Mouse (Mus musculus) megakaryocyte-erythroid progenitor cell, adult 5-6 weeks (primary cell): ENCODE data around the gene 2010109A12Rik. TPM values are rescaled to one million over a fixed set of nuclear protein-coding genes. Genes with fewer than 3 reads are reported as not detected.

Source experiments
- ATAC-seq: replicated peaks from 2 replicates; pipeline ENCODE4 v1.8.0; 2016; ENCODE audit warnings: mild to moderate bottlenecking, inconsistent platforms; ENCODE audit not compliant: severe bottlenecking, poor library complexity, low FRiP score, low TSS enrichment
- total RNA-seq, 2 experiments: library from RNA; stranded (forward) in 1 of 2; stranded (reverse) in 1 of 2; fragments of 200-1000, 215-1000 nt in 1 of 2; fragments of >200 nt in 1 of 2; fragmentation: Nextera tagmentation in 1 of 2; gene quantifications; 2 replicates each; pipeline ENCODE4 v1.2.3; 2014 to 2017

The 2010109A12Rik gene
- total RNA-seq (2014; fragmentation: Nextera tagmentation) = 1.8 TPM in 1 of 2 replicates, not detected in the other
- not detected in 2 replicates for total RNA-seq (2017)

DNA sequence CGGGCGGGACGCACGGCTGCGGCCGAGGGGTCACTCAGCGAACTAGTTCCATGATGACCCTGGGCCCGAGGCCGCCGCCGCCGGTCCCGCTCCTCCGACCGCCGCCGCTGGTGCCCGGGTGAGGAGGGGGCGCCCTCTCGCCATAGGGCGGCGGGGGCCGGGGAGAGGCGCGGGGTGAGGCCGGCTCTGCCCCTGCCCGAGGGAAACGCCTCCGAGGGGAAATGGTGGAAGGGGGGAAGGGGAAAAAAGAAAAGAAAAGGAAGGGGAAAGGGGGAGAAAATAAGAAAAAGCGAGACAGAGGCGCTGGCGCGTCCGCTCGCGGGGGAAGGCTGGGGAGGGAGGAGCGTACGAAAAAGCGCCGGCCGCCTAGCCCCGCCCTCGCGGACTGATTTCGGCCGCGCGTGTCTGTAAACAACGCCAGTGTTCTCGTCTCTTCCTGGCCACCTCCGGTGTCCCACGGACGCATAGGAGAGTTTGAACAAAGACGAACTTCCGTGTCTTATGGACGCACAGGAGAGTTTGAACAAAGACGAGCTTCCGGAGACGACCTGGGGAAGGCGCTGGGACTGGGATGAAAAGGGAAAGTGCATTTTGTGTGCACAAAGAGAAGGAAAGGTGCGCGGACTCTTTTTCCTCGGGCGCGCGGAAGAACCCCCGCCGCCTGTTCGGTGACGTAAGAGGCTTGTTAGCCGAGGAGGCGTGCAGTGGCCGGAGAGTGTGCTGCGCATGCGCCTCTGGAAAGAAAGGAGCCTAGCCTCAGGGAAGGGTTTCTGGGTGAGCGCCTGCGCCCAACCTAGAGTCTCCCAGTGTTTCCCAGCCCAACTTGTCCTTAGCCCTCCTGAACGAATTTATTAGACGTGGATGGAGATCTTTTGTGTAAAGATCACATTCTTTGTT is at the start of gene 2010109A12Rik, which contains the start of gene Ccni:
2010109A12Rik (plus strand) TSS at position 410 of the 897 bp plus-strand sequence.
Ccni (minus strand) TSS at position 387 of the 897 bp plus-strand sequence.
- peak; percentile 94 for ATAC-seq

DNA sequence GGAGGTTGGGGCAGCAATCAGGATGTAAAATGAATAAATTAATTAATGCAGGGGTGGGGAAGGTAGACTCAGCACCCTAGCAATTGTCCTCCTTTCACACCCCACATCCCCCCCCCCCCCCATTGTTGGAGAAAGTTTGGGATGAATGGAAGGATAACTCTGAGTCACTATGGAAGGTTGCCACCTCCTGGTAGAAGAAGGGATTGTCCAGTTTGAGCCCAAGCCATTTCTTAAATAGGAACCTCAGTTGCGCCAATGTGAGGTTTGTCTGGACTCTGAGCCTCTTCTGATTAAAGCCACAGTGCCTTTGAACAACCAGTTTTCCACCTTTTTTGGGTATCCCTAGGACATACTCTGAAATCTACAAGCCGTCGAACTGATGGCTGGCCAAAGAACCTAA is 42.8 kb upstream of the 2010109A12Rik start:
- peak; percentile 45; the same call in 1 of the 2 replicates for ATAC-seq

DNA sequence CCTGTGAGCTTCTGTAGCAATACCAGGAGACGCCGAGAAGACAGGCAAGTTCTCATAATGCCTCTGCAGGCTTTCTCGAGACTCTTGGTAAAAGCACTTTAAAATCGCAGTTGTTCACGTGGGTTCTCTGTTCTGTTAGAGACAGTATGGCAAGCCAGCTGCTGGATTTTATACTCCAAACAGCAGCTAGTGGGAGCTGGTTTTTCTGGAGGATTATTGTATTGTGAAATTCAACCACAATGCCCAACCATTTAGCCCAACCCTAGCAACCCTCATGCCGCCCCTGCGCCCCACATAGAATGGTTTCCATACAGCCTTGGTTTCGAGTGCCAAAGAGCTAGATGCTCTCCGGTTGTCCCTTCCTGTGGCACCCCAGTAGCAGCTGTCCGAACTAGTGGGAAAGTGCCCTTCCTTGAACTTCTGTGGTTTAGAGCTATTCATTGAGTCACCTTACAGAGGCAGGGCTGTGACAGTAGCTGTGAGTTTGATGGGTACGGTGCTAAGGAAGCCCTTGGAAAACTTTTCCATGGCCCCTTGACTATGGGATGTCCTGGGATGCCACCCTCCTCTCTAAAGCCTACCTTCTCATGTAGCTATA is 38.3 kb upstream of the 2010109A12Rik start:
- no peak for ATAC-seq

DNA sequence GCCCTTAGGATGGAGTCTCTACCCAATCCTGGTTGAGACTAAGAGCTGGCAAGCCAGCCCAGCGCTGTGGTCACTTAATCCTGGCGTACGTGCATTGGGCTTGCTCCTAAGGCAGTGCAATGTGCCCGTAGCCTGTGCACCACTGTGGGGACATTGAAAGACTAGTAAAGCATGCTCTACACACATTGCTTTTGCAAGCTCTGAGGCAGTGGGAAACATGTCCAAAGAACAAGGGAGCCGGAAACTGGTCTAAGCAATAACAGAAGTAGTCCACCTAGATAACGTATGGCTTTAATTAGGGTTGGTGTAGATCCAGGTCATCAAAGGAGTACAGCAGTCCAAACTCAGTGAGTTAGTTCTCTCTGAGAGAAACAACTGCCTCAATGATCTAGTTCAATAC is 37.7 kb upstream of the 2010109A12Rik start:
- no peak for ATAC-seq

DNA sequence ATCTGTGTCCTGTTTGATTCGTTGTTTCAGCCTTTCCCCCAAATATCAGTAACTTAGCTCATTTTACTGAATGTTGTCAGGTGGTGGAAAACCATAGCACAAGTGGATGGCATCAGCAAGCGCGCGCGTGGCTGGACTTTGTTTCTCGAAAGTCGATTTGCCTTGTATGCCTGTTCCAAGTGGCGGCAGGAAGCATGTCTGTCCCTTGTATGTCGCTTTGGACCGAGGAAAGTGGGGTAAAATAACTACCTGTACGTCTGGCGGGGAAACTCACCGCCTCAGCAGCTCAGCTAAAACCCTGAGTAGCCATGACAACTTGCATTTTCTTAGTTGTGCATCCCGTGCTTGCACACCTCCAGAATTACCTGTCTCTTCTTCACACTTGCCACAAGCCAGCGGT is 34.9 kb upstream of the 2010109A12Rik start:
- ATAC-seq = no peak

DNA sequence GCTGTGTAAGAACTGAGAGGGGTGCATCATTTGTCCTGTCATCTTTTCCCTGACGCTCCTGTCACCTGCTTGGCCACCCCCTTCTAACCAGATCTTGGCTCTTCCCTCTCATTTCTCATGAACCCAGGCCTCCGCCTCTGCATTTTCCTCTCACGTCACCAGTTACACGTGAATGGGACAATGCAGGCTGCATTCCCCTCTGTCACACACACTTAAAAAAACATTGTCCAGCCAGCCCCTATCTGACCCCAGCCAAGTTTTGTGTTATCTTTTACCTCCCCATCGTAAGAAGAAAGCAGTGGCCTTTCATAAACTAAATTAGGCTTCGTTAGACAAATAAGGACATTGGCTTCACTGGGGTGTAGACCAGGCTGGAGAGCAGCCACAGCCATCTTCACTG is 33.8 kb upstream of the 2010109A12Rik start:
- no peak for ATAC-seq

DNA sequence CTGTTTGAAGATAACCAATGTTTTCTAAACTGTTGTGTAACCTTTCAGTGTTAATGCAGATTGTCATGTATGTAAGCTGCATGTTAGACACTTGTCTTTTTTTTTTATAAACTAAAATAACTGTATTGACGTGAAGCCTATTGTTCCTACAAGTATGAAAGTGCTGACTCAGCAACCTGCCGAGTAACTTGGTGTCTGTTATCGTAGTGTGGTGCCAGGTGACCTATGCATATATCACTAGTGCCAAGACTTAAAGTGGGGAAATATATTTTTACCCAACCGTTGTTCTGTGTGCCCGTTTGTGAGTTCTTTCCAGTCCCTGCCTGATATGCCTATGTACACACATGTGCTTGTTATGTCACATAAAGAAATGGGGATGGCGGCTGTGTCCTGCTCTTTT is 31.6 kb upstream of the 2010109A12Rik start:
- no peak for ATAC-seq

DNA sequence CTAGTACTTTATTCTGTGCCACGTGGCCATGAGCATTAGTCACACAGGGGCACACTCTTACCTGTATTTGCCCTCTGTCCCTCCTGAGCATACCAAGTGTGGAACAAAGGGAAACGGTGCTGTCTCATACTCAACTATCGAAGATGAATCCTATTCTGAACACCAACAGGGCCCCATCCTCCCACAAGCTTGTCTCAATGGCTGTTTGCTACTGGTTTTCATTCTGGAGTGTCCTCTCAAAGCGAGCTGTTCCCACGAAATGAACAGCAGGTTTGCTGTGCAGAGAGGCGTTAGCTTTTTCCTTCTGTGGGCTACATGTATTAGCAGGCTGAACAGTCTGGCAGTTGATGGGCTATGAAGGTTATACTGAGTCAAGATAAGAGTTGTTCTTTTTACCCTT is 27.7 kb upstream of the 2010109A12Rik start:
- ATAC-seq = no peak

DNA sequence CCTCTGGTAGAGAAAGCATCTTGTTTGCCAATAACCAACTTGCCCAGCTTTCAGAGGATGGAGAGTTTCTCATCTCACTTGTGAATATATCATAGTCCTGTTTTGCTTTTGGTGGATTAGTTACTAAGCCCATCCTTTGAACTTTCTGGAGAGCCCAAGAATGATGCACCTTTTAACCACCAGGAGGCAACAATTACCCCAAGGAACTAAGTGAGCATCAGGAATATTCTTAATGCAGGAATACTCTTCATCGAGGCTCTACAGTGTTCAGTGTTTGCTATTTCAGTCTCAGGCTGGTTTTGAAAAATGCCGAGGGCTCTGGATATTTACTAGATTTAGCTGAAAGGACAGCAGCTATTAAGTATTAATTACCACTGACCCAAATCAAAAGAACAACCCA is 26.1 kb upstream of the 2010109A12Rik start:
- peak; percentile 64 for ATAC-seq

DNA sequence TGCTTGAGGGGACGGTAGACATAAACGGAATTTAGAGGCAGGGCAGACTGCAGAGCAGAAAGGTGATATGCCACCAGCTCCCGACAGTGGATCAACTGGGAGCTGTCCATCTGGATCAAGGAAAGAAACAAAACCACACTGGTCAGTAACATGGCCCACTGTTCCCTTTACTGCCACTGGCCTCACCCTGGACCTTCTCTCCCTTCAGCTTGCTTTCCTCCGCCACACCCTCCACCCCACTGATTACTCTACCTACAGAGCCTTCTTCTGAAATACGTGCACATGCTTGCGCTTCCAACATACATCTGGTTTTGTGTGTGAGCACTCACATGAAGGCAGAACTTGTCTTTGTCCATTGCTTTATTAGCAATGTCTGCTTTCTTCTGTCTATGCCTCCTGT is 23.0 kb upstream of the 2010109A12Rik start:
- no peak for ATAC-seq

DNA sequence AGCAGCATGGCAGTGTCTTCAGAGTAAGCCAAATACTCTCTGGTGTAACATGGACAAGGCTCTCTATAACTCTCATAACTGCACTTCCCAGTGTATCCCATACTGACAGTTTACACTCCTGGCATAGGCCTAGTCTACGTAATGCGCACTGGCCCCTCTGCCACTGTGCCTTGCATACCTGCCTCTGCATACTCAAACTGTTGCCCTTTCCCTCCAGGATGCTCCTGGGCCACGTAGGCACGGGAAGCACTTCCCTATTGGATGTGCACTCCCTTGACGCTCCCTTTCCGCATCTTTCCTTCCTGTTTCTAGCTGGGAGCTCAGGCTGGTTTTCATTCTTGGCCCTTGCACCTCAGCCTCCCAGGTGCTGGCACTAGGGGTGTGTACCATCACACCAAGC is 21.8 kb upstream of the 2010109A12Rik start:
- no peak for ATAC-seq

DNA sequence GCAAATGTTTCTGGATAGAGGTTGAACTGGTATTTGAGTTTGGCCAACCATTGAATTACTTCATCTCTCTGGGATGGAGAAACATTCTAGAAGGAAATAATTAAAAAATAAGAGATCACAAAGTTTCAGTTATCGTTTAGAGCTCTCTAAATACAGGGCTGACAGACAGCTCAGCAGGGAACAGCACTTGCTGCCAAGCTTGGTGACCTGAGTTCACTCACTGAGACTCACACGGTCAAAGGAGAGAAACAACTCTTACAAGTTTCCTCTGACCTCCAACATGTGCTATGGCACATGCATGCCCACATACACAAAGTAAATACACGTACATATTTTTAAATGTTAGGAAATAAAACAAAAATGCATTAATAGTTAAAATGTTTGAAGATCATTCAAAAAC is 16.7 kb upstream of the 2010109A12Rik start:
- ATAC-seq = no peak

DNA sequence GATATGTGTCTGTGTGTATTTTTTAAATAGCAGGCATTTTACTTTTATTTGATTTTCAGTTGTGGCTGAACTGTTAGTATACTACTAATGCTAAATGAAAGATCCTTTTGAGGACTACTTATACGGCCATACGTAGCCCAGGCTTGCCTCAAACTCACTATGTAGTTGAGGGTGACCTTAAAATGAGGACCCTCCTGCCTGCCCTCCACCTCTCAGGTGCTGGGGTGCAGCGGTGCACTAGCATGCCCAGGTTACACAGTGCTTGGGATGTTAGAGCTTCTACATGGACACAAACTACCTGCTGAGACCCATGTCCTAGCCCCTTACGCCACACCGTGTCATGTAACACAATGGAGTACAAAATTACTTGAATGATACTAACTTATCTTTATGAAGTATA is 15.9 kb upstream of the 2010109A12Rik start:
- no peak for ATAC-seq

DNA sequence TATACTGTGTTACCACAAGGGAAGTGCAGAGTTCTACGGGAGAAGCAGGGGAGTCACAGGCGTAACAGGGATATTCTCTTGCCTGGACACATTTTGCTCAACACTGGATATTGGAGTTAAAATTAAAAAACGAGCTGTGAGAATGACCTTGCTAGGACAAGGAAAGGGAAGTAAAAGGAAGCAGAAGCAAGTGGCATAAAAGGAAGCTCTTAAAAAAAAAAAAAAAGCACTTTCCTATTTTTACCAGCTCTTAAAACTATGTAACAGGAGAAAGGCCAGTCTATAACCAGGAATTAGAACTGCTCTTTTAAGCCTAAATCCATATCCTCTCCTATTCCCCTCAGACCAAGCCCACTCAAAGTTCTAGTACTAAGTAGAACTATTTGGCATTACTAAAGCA is 8.1 kb upstream of the 2010109A12Rik start:
- no peak for ATAC-seq

DNA sequence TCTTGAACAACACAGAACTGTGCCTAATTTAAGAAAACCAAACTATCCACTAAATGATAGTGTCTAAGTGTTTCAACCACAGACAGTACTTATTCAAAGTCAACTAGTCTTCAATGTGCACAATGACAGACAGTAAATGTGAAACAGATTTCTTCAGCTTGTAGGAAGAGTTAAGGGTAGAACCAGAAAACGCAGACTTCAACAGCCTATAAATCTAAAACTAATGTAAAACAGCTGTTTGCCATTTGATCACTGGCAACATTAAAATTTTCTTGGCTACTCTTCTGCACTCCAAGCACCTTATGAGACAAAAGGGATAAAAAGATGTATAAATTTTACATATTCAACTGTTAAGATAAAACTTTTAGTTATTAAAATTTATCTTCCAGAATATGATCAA is 5.1 kb upstream of the 2010109A12Rik start:
- no peak for ATAC-seq

DNA sequence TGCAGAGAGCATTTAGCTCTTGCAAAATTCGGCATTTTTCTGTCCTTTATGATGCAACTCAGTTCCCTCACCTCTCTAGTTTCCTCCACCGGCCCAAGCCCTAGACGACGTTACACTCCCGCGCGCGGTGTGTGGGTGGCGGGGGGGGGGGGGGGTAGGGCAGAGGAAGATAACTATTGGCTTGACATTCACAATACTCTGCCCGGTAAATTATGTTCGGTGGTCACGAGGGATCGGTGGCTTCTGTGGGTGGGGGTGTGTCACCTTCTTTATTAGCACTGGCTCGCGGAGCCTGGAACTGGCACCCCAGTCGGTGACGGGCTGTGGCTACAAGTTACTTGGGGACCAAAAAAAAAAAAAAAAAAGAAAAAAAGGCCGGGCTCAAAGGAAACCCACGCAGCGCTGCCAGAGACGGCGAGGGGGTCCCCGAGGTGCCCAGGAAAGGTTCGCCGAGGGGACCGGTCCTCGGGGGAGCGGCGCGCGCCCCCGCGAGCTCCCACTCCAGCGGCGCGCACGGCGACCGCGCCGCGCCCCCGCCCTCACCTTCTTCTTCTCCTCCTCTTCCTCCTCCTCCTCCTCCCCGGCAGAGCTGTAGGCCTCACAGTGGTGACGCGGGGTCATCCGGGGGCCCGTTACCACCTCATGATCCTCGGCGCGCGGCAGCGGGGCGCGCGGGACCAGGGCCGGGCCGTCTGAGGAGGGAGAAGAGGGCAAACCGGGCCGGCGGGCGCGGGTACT is 778 bp upstream of the 2010109A12Rik start:
- ATAC-seq = peak; percentile 50

DNA sequence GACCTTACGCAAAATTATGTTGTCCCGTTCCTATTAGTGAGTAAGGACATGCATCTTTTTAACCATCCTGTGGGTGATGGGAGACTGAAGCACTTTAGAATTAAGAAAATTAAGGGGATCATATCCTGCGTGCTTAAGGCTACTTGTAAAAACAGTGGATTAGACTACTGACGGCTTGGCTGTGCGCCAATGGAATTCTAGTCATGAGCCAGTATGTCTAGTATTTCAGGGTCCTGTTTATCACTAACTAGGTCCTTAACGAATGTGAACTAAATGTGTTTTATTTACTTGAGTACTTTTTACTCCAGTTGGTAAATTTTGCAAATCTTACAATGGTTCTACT is 659 bp downstream of the 2010109A12Rik start:
- peak; percentile 23 for ATAC-seq

DNA sequence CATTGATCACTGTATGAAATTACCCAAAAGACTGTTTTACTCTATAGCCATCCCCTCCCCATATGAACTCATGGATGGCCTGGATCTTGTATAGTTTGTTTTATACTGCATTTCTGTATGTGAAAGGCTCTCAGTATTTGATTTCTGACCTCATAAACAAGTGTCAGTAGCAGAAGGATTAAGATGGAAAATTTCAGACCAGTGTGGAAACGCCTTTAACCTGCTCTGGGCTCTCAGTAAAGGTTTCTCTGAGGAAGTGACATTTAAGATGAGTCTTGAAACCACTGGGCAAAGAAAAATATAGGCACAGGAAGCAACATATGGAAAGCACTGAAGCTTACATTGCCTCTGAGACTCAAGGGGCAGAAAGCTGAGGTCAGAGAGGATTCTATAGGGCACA is 1.2 kb downstream of the 2010109A12Rik start:
- no peak for ATAC-seq

DNA sequence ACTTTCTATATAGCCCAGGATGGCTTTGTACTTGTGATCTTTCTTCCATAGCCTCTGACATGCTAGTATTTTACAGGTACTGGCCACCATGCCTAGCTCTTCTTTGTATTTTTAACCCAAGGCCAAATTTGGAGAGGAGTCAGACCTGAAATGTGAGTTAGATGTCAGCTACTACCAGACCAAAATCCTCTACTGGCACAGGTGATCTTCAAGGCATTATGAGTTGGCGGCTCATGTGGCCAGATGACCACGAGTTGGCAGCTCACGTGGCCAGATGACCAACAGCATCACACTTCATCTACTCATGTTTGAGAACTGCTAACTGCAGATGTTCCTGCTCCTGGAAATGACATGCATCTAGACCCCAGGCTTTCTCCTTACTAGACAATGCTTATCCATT is 12.1 kb downstream of the 2010109A12Rik start:
- ATAC-seq = no peak

DNA sequence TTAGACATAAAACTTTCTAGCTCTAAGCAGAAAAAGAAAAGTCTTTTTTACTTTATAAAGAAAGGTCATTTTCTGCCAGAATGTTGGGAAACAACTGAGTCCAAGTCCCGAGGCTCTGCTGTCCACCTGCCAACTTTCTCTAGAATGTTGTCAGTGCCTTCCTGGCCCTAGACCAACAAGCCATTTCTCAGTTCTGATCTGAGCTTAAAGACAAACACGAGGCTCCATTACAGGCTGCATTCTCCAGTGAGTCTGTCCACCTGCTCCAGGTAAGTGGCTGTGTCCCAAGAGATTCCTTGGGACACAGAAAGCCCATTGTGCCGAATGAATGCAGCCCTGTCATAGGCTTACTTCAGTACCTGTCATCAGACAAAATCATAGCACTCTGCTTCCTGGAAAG is 15.3 kb downstream of the 2010109A12Rik start:
- no peak for ATAC-seq
